Mouse (Mus musculus) embryo, embryonic 9.5 days (tissue): Measurements from ENCODE around the gene Arid5a.

Source experiments
- DNase-seq: peaks from one replicate; pipeline ENCODE4 v3.0.0-alpha.2; 2017; ENCODE audit errors: extremely low spot score

Gene Arid5a

GRCm38 (mm10) chr1:36325900-36326321 lies 18.4 kb downstream of the Arid5a start:
- no peak for DNase-seq

GRCm38 (mm10) chr1:36326815-36327214 lies 19.3 kb downstream of the Arid5a start:
- DNase-seq: no peak

GRCm38 (mm10) chr1:36331743-36332142 lies 24.2 kb downstream of the Arid5a start:
- DNase-seq: no peak

- DNase-seq: no peak
These were observed 25.7 kb downstream of the Arid5a start for GRCm38 (mm10) chr1:36332955-36333887.

- no peak for DNase-seq
These were observed 35.0 kb downstream of the Arid5a start for GRCm38 (mm10) chr1:36342547-36342946.

GRCm38 (mm10) chr1:36352351-36352750 lies 44.8 kb downstream of the Arid5a start:
- DNase-seq: no peak

GRCm38 (mm10) chr1:36356955-36357695 lies 49.6 kb downstream of the Arid5a start:
- no peak for DNase-seq

GRCm38 (mm10) chr1:36367698-36368097 lies 60.2 kb downstream of the Arid5a start:
- DNase-seq: peak; percentile 2

GRCm38 (mm10) chr1:36368112-36368968 lies 60.8 kb downstream of the Arid5a start:
- no peak for DNase-seq

GRCm38 (mm10) chr1:36368969-36369645 lies 61.6 kb downstream of the Arid5a start, which contains the start of gene Kansl3:
TSS of gene Kansl3 (minus strand) at chr1:36369181.
- DNase-seq: peak; percentile 92

- DNase-seq: no peak
These were observed 63.4 kb downstream of the Arid5a start for GRCm38 (mm10) chr1:36370918-36371317.

- no peak for DNase-seq
These were observed 64.7 kb downstream of the Arid5a start, which contains the start of gene Fer1l5 for GRCm38 (mm10) chr1:36371934-36372845. TSS of gene Fer1l5 (plus strand) at chr1:36372291.
